Comparison of ENCODE assay signal across 15 mouse cellular contexts in genomic region chr10:42995484-42995895, GRCm38 (mm10).
A peak's percentile ranks its signal among the peaks of the same experiment; 100 is the strongest.
DNase-seq lines count a peak whose midpoint lies in the region; ATAC-seq and TF ChIP-seq lines count a peak whose summit lies in the region.
"Had no signal": no experiment of that assay in that cellular context is flagged by ENCODE, and none has a peak within 500 bp of the region (broad histone marks: within the 10 kb centered on the region; RNA-seq: fewer than 3 reads in every experiment).

No protein-coding gene starts in this region.

- H3K27me3 ChIP-seq in lung, embryonic 14.5 days (ENCODE audit: insufficient read depth, low read length), result no peaks in the 10 kb centered on the region
- H3K27me3 ChIP-seq: hindbrain, embryonic 15.5 days; midbrain, embryonic 15.5 days had no signal

- H3K9me3 ChIP-seq in lung, embryonic 14.5 days (ENCODE audit: low read depth, low read length), result no peaks in the 10 kb centered on the region
- H3K9me3 ChIP-seq: heart, embryonic 10.5 days; hindbrain, embryonic 15.5 days; liver, embryonic 13.5 days; midbrain, embryonic 15.5 days had no signal

- intact Hi-C loops in gastrocnemius, postnatal 14 days (cut with DNase I; ENCODE audit: low total_unique reads), result loop anchor here (10.0 kb wide), 1 partner anchor 179 kb away; the partner anchor contains the start of genes 9030612E09Rik and Sobp

- peaks cover 16% of the 10 kb centered on the region for H3K4me1 ChIP-seq in lung, embryonic 14.5 days (ENCODE audit: insufficient read depth)
- H3K4me1 ChIP-seq: liver, embryonic 13.5 days had no signal

- H3K4me3 ChIP-seq in lung, embryonic 14.5 days (ENCODE audit: low read depth, low read length), result no peak overlapping the region
- H3K4me3 ChIP-seq: heart, embryonic 10.5 days; hindbrain, embryonic 15.5 days; liver, embryonic 13.5 days; midbrain, embryonic 15.5 days had no signal

- ATAC-seq in lung, embryonic 14.5 days (ENCODE audit: insufficient read depth), result no peak
- ATAC-seq: midbrain, embryonic 15.5 days had no signal

- H3K4me2 ChIP-seq in lung, embryonic 14.5 days, result no peak overlapping the region
- H3K4me2 ChIP-seq: hindbrain, embryonic 15.5 days; liver, embryonic 13.5 days; midbrain, embryonic 15.5 days had no signal

- peak overlapping the region; percentile 46 for H3K27ac ChIP-seq in lung, embryonic 14.5 days (ENCODE audit: low read depth)
- H3K27ac ChIP-seq: heart, embryonic 10.5 days; hindbrain, embryonic 15.5 days; liver, embryonic 13.5 days; midbrain, embryonic 15.5 days had no signal

- no peak for TF ChIP-seq CTCF in lung, embryonic 14.5 days (IDR thresholded peaks at IDR 0.05; ENCODE audit: low read depth)

- no peaks in the 10 kb centered on the region for H3K36me3 ChIP-seq in lung, embryonic 14.5 days (ENCODE audit: insufficient read depth)
- H3K36me3 ChIP-seq: heart, embryonic 10.5 days; hindbrain, embryonic 15.5 days; liver, embryonic 13.5 days; midbrain, embryonic 15.5 days had no signal

- 9% methylated on average over 13 of the region's 13 CpGs for WGBS in lung, embryonic 14.5 days

- peak; percentile 41 for DNase-seq in adrenal gland, postnatal 14 days
- no peak for DNase-seq in adrenal gland, postnatal 4 days (ENCODE audit: low spot score in 2 of 2)
- peak; percentile 43 for DNase-seq in lung, embryonic 14.5 days
- no peak for DNase-seq in lung, postnatal 36 days
- DNase-seq in gastrocnemius, postnatal 14 days, result peak; percentile 32
- DNase-seq in yolk sac, embryonic 10.5 days (ENCODE audit: low spot score), result peak; percentile 24
- DNase-seq in cerebellum, postnatal 36 days, result no peak
- no peak for DNase-seq in frontal cortex, postnatal 36 days (ENCODE audit: low spot score in 2 of 2)
- DNase-seq: cerebellum, adult 11-12 months; kidney, adult 9 months; liver, embryonic 13.5 days; lung, postnatal 4 days had no signal

- H3K9ac ChIP-seq in lung, embryonic 14.5 days, result no peak overlapping the region
- H3K9ac ChIP-seq: hindbrain, embryonic 15.5 days; liver, embryonic 13.5 days; midbrain, embryonic 15.5 days had no signal

Comparison
In these comparisons a context has a peak if more than half of its experiments do, and no peak if none do; other contexts are left out.
1. DNase-seq: peak in adrenal gland, postnatal 14 days (single experiment), lung, embryonic 14.5 days (single experiment), gastrocnemius, postnatal 14 days (single experiment) and yolk sac, embryonic 10.5 days (single experiment); none in adrenal gland, postnatal 4 days (0 of 2), lung, postnatal 36 days (single experiment), cerebellum, postnatal 36 days (0 of 2) and frontal cortex, postnatal 36 days (0 of 2).